Mouse (Mus musculus) heart, postnatal 0 days (tissue): Measurements from ENCODE around the gene Mcoln1.

Experiments used
- CTCF ChIP-seq: IDR thresholded peaks from 2 replicates; pipeline ENCODE4 v1.5.1; 2016; ENCODE audit warnings: antibody characterized with exemption, control low read depth, low read depth
- EP300 ChIP-seq: IDR thresholded peaks from 2 replicates; pipeline ENCODE4 v1.6.1; 2016; ENCODE audit warnings: antibody characterized with exemption, low read depth

- TF ChIP-seq CTCF (no peak), EP300 (no peak)
Observed at GRCm38 (mm10) chr8:3468838-3469237, 31.4 kb upstream of the Mcoln1 start.
